Mouse (Mus musculus): ENCODE data around the gene Susd6. TPM values are rescaled to one million over a fixed set of nuclear protein-coding genes. Genes with fewer than 3 reads are reported as not detected.

The Susd6 gene
- polyA plus RNA-seq, 1 experiment from 2014 or later: 22.4 TPM

GRCm38 (mm10) chr12:80894973-80895570, 104.8 kb downstream of the Susd6 start:
- H3K27me3 ChIP-seq (replicated peaks): 0 out of 2 replicates have a peak, but pooled peaks cover 6% of the 10 kb centered on the region
- no peak overlapping the region for H3K4me3 ChIP-seq
- 16% methylated on average over 19 of the region's 19 CpGs for WGBS
- ATAC-seq (ENCODE audit: insufficient number of reproducible peaks, low FRiP score): 0 out of 2 replicates have a peak, but pooled peaks have one; percentile 71
- no peak overlapping the region for H3K27ac ChIP-seq (ENCODE audit: poor library complexity, severe bottlenecking)
- H3K4me1 ChIP-seq (replicated peaks): no peaks in the 10 kb centered on the region; the same call in 1 of the 2 replicates
- H3K9me3 ChIP-seq (replicated peaks): peaks cover 5% of the 10 kb centered on the region; the same call in 1 of the 2 replicates
- H3K36me3 ChIP-seq: no peaks in the 10 kb centered on the region
- H3K9ac ChIP-seq: no peak overlapping the region
- H3K4me2 ChIP-seq: peak overlapping the region; percentile 51

GRCm38 (mm10) chr12:80909631-80910030, 119.3 kb downstream of the Susd6 start:
- no peak overlapping the region for H3K27ac ChIP-seq (ENCODE audit: poor library complexity, severe bottlenecking)
- no peaks in the 10 kb centered on the region for H3K27me3 ChIP-seq (replicated peaks)
- no peaks in the 10 kb centered on the region for H3K4me1 ChIP-seq (replicated peaks)
- H3K4me3 ChIP-seq: no peak overlapping the region
- ATAC-seq (ENCODE audit: insufficient number of reproducible peaks, low FRiP score): no peak
- H3K9ac ChIP-seq: no peak overlapping the region
- 73% methylated on average over 8 of the region's 8 CpGs for WGBS
- H3K9me3 ChIP-seq (replicated peaks): 0 out of 2 replicates have a peak, but pooled peaks cover 6% of the 10 kb centered on the region
- H3K36me3 ChIP-seq: no peaks in the 10 kb centered on the region
- no peak overlapping the region for H3K4me2 ChIP-seq

DNA sequence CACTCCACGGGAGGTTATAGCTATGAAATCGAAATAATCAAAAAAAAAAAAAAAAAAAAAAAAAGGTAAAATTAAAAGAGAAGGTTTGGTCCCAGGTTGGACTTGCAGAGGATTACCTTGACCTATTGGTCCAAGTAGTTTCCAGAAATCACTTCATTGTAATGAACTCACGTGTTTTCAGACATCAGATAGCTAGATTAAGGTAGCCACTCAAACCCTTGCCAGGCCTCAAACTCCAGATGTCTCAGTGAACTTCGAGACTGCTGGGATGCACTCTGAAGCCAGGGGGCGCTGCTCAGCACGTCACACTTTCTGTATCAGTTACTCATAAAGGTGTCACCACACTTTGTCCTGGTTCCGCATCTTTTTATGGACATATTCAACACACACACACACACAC, 127.5 kb downstream of the Susd6 start:
- Histone ChIP-seq H3K9me3 (replicated peaks) (no peaks in the 10 kb centered on the region), H3K27ac (ENCODE audit: poor library complexity, severe bottlenecking) (no peak overlapping the region), H3K27me3 (replicated peaks) (0 out of 2 replicates have a peak, but pooled peaks cover 4% of the 10 kb centered on the region), H3K4me1 (replicated peaks) (peaks cover 4% of the 10 kb centered on the region; the same call in 1 of the 2 replicates), H3K4me2 (no peak overlapping the region), H3K9ac (no peak overlapping the region), H3K4me3 (no peak overlapping the region), H3K36me3 (no peaks in the 10 kb centered on the region)
- no peak for ATAC-seq (ENCODE audit: insufficient number of reproducible peaks, low FRiP score)
- WGBS: 58% methylated on average over 7 of the region's 7 CpGs

- H3K4me1 ChIP-seq (replicated peaks): peaks cover 22% of the 10 kb centered on the region
- H3K9ac ChIP-seq: no peak overlapping the region
- H3K27ac ChIP-seq (ENCODE audit: poor library complexity, severe bottlenecking): no peak overlapping the region
- ATAC-seq (ENCODE audit: insufficient number of reproducible peaks, low FRiP score): no peak
- H3K36me3 ChIP-seq: no peaks in the 10 kb centered on the region
- no peak overlapping the region for H3K4me2 ChIP-seq
- H3K27me3 ChIP-seq (replicated peaks): 0 out of 2 replicates have a peak, but pooled peaks cover 4% of the 10 kb centered on the region
- WGBS: 91% methylated on average over 5 of the region's 5 CpGs
- H3K4me3 ChIP-seq: no peak overlapping the region
- H3K9me3 ChIP-seq (replicated peaks): no peaks in the 10 kb centered on the region
These were observed 131.0 kb downstream of the Susd6 start for GRCm38 (mm10) chr12:80921301-80921700.

DNA sequence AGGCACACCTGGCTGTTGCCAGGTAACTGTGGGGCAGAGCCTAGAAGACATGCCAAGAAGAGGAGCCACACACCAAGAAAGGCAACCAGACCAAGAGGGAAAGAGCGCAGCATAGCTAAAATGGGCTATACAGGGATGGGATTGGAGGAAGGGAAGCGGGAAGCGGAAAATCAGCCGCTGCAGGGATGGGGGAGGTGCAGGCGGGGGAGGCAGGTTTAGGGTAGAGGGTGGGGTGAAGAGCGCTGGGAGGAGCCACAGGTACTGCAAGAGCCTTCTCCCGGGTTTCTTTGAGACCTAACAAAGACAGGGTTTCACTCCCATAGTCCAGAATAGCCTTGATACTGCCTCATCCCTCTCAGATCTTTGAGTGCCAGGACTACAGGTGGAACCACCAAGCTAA, 132.6 kb downstream of the Susd6 start:
- Histone ChIP-seq H3K4me2 (peak overlapping the region; percentile 48), H3K27ac (ENCODE audit: poor library complexity, severe bottlenecking) (no peak overlapping the region), H3K27me3 (replicated peaks) (0 out of 2 replicates have a peak, but pooled peaks cover 4% of the 10 kb centered on the region), H3K9me3 (replicated peaks) (no peaks in the 10 kb centered on the region), H3K36me3 (no peaks in the 10 kb centered on the region), H3K4me3 (0 out of 2 replicates have a peak overlapping the region, but pooled peaks have one; percentile 1), H3K4me1 (replicated peaks) (peaks cover 22% of the 10 kb centered on the region), H3K9ac (no peak overlapping the region)
- ATAC-seq (ENCODE audit: insufficient number of reproducible peaks, low FRiP score): peak; percentile 25; the same call in 1 of the 2 replicates
- 8% methylated on average over 7 of the region's 7 CpGs for WGBS

GRCm38 (mm10) chr12:80923602-80924001, 133.3 kb downstream of the Susd6 start:
- no peak overlapping the region for H3K27ac ChIP-seq (ENCODE audit: poor library complexity, severe bottlenecking)
- no peak overlapping the region for H3K4me2 ChIP-seq
- no peak overlapping the region for H3K9ac ChIP-seq
- peaks cover 22% of the 10 kb centered on the region for H3K4me1 ChIP-seq (replicated peaks)
- H3K27me3 ChIP-seq (replicated peaks): 0 out of 2 replicates have a peak, but pooled peaks cover 4% of the 10 kb centered on the region
- no peaks in the 10 kb centered on the region for H3K9me3 ChIP-seq (replicated peaks)
- H3K4me3 ChIP-seq: no peak overlapping the region
- no peak for ATAC-seq (ENCODE audit: insufficient number of reproducible peaks, low FRiP score)
- 63% methylated on average over 5 of the region's 5 CpGs for WGBS
- H3K36me3 ChIP-seq: no peaks in the 10 kb centered on the region

DNA sequence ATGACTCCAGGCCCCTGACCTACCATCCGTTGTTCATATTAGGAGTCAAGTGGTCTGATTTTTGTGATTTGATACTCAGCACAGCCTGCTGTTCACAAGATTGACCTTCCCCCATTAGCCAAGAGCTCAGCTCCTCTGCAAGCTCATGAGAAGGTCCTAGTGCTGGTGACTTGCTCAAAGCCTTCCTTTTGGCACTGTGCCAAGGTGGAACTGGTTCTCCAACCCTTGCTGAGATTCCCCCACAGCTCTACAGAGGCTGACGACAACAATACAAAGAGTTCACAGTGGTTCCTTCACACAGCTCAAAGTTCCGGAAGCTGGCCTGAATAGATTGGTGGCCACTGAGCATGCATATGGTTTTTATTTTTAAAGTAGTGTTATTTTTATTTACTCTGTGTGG, 133.9 kb downstream of the Susd6 start:
- no peaks in the 10 kb centered on the region for H3K36me3 ChIP-seq

DNA sequence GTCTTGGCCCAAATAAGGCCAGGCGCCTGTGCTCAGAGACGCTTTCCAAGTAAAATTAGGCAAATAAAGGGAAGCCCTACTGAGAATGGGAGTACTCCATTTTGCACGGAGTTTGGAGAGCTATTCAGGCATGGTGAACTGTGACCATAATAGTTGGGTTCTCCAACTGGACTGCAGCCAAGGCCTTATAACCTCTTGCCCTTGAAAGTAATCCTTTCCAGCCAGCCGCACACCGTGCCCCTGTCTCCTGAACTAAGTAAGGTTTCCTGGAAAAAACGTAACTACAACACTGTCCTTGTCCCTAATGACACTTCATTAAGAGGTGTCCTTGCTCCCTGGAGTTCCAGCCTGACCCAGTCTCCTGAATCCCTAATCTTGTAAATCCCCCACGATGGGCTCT, 135.6 kb downstream of the Susd6 start:
- Histone ChIP-seq H3K4me1 (replicated peaks) (peaks cover 22% of the 10 kb centered on the region), H3K4me2 (no peak overlapping the region), H3K4me3 (no peak overlapping the region), H3K36me3 (no peaks in the 10 kb centered on the region), H3K27ac (ENCODE audit: poor library complexity, severe bottlenecking) (no peak overlapping the region), H3K27me3 (replicated peaks) (0 out of 2 replicates have a peak, but pooled peaks cover 4% of the 10 kb centered on the region), H3K9me3 (replicated peaks) (no peaks in the 10 kb centered on the region), H3K9ac (no peak overlapping the region)
- ATAC-seq (ENCODE audit: insufficient number of reproducible peaks, low FRiP score): no peak
- WGBS: 47% methylated on average over 7 of the region's 7 CpGs

More for the DNA sequence above, 133.9 kb downstream of the Susd6 start:
- H3K4me2 ChIP-seq: no peak overlapping the region
- no peak for ATAC-seq (ENCODE audit: insufficient number of reproducible peaks, low FRiP score)
- peaks cover 22% of the 10 kb centered on the region for H3K4me1 ChIP-seq (replicated peaks)
- 62% methylated on average over 3 of the region's 3 CpGs for WGBS
- no peak overlapping the region for H3K4me3 ChIP-seq
- no peaks in the 10 kb centered on the region for H3K9me3 ChIP-seq (replicated peaks)
- H3K27me3 ChIP-seq (replicated peaks): 0 out of 2 replicates have a peak, but pooled peaks cover 4% of the 10 kb centered on the region
- H3K9ac ChIP-seq: no peak overlapping the region
- no peak overlapping the region for H3K27ac ChIP-seq (ENCODE audit: poor library complexity, severe bottlenecking)

- no peak overlapping the region for H3K4me3 ChIP-seq
- WGBS: 64% methylated on average over 4 of the region's 4 CpGs
These were observed 136.2 kb downstream of the Susd6 start for GRCm38 (mm10) chr12:80926550-80926949.

DNA sequence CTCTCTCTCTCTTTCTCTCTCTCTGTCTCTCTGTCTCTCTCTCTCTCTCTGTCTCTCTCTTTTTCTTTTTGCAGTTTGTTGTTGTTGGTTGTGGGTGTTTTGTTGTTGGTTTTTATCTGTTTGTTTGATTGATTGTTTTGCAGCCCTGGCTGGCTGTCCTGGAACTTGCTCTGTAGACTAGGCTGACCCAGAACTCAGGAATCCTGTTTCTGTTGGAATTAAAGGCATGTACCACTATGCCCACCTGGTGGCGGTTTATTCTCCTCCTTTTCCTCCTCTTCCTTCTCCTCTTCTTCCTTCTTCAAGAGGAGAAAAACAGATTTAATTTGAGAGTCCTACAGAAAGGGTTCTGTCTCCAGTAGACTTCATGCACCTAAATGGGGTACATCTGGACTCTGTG, 137.2 kb downstream of the Susd6 start:
- H3K4me1 ChIP-seq (replicated peaks): peaks cover 20% of the 10 kb centered on the region
- H3K36me3 ChIP-seq: no peaks in the 10 kb centered on the region
- ATAC-seq (ENCODE audit: insufficient number of reproducible peaks, low FRiP score): no peak
- no peak overlapping the region for H3K4me2 ChIP-seq
- no peak overlapping the region for H3K4me3 ChIP-seq
- WGBS: 70% methylated on average over 1 of the region's 1 CpGs
- H3K9me3 ChIP-seq (replicated peaks): no peaks in the 10 kb centered on the region
- no peak overlapping the region for H3K9ac ChIP-seq
- no peaks in the 10 kb centered on the region for H3K27me3 ChIP-seq (replicated peaks)
- no peak overlapping the region for H3K27ac ChIP-seq (ENCODE audit: poor library complexity, severe bottlenecking)

More at GRCm38 (mm10) chr12:80926550-80926949, 136.2 kb downstream of the Susd6 start:
- no peaks in the 10 kb centered on the region for H3K36me3 ChIP-seq
- no peak overlapping the region for H3K27ac ChIP-seq (ENCODE audit: poor library complexity, severe bottlenecking)
- H3K9ac ChIP-seq: no peak overlapping the region
- no peaks in the 10 kb centered on the region for H3K9me3 ChIP-seq (replicated peaks)
- no peak overlapping the region for H3K4me2 ChIP-seq
- 0 out of 2 replicates have a peak, but pooled peaks cover 4% of the 10 kb centered on the region for H3K27me3 ChIP-seq (replicated peaks)
- no peak for ATAC-seq (ENCODE audit: insufficient number of reproducible peaks, low FRiP score)
- H3K4me1 ChIP-seq (replicated peaks): peaks cover 22% of the 10 kb centered on the region

- ATAC-seq (ENCODE audit: insufficient number of reproducible peaks, low FRiP score): no peak
- Histone ChIP-seq H3K9me3 (replicated peaks) (no peaks in the 10 kb centered on the region), H3K9ac (no peak overlapping the region), H3K27ac (ENCODE audit: poor library complexity, severe bottlenecking) (no peak overlapping the region), H3K4me2 (no peak overlapping the region), H3K27me3 (replicated peaks) (no peaks in the 10 kb centered on the region), H3K36me3 (no peaks in the 10 kb centered on the region), H3K4me3 (no peak overlapping the region), H3K4me1 (replicated peaks) (peaks cover 13% of the 10 kb centered on the region; the same call in 1 of the 2 replicates)
- WGBS: 72% methylated on average over 3 of the region's 3 CpGs
These were observed 138.6 kb downstream of the Susd6 start for GRCm38 (mm10) chr12:80928881-80929280.
